Mouse (Mus musculus) myocyte (in vitro differentiated cells): Measurements from ENCODE around the gene Bglap2.

Experiments used
- POLR2A ChIP-seq: IDR thresholded peaks from one replicate; pipeline ENCODE4 v1.6.1; 2011; ENCODE audit warnings: low read depth, mild to moderate bottlenecking, control low read depth, moderate library complexity; ENCODE audit not compliant: insufficient read length
- USF1 ChIP-seq: IDR thresholded peaks from one replicate; pipeline ENCODE4 v1.6.1; 2011; ENCODE audit warnings: low read depth, mild to moderate bottlenecking, control low read depth, moderate library complexity

GRCm38 (mm10) chr3:88407529-88407928 lies 29.0 kb upstream of the Bglap2 start:
- no peak for TF ChIP-seq POLR2A
- TF ChIP-seq USF1 = no peak
